Mouse (Mus musculus): ENCODE results near the gene Ddx58.

Gene Ddx58

GRCm38 (mm10) chr4:40233062-40233664, 6.5 kb downstream of the Ddx58 start:
- DNase-seq: no peak

DNA sequence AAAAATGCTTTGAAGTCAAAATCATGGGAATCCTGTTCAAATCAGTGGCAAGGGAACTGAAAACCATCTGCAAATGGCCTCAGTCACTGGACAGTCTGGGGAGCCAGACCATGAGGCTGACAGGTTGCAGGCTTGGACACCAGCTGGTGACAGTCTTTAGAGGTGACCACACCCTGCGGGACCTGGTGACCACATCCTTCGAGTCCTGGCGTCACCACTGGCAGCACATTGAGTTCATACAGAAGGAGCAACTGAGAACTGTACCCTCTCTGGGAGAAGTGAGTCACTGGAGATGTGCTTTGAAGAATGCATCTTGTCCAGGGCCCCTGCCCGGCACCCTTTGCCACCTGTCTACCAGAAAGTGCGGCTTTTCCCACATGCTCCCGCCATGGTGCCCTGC, 9.9 kb downstream of the Ddx58 start:
- no peak for DNase-seq

GRCm38 (mm10) chr4:40227886-40228285, 11.7 kb downstream of the Ddx58 start:
- DNase-seq: no peak

- no peak for DNase-seq
Measured at GRCm38 (mm10) chr4:40227131-40227530, 12.5 kb downstream of the Ddx58 start.

- DNase-seq: no peak
Measured at GRCm38 (mm10) chr4:40226095-40226494, 13.5 kb downstream of the Ddx58 start.

GRCm38 (mm10) chr4:40221876-40222585, 17.6 kb downstream of the Ddx58 start:
- peak; percentile 6 for DNase-seq

DNA sequence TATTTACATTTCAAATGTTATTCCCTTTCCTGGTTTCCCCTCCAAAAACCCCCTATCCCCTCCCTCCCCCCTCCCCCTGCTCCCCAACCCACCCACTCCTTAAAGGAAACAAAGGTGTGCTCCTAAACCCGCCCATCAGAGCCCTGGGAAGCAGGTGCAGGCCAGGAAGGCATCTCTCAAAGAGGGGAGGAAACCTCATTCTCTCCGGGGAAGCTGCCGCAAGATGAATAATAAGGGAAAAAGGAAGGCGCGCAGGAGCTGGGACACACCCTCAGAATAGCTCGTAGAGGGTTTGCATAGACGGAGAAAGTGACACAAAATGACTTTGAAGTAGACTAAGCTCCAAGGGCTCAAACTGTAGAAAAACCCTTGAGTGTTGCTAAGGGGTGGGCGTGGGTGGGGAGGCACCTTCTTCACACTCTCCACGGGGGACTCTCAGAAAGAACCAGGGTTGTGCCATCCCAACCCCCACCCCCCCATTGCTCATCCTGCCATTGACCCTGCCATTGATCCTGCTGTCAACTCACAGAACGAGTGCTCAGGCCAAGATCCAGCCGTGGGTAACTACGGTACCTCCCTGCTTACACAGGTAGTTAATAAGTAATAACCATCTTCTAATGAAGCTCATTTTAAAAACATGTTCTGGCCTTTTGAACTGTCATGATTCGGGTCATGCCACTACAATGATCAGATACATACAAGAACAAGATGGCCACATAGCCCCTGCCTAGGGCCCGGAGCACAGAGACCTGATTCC, 18.4 kb downstream of the Ddx58 start:
- no peak for DNase-seq

GRCm38 (mm10) chr4:40220437-40220836, 19.2 kb downstream of the Ddx58 start:
- DNase-seq: peak; percentile 33

GRCm38 (mm10) chr4:40218382-40218781, 21.2 kb downstream of the Ddx58 start:
- DNase-seq: peak; percentile 48

GRCm38 (mm10) chr4:40217910-40218309, 21.7 kb downstream of the Ddx58 start:
- no peak for DNase-seq

DNA sequence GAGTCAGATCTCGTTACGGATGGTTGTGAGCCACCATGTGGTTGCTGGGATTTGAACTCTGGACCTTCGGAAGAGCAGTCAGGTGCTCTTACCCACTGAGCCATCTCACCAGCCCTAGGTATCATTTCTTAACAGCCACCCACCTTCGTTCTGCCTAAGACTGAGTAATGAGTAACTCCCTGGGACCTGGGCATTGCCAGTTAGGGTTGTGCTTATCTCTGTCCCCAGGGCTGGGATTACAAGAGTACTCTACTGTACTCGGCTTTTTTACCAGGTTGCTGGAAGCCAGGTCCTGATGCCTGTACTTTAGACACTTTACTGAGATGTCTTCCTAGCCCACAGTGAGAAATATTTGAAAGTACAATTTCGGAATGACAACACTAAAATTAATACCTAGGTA, 27.5 kb downstream of the Ddx58 start:
- no peak for DNase-seq

GRCm38 (mm10) chr4:40207701-40208100, 31.9 kb downstream of the Ddx58 start:
- no peak for DNase-seq

- no peak for DNase-seq
Measured at GRCm38 (mm10) chr4:40205231-40205903, 34.3 kb downstream of the Ddx58 start.

DNA sequence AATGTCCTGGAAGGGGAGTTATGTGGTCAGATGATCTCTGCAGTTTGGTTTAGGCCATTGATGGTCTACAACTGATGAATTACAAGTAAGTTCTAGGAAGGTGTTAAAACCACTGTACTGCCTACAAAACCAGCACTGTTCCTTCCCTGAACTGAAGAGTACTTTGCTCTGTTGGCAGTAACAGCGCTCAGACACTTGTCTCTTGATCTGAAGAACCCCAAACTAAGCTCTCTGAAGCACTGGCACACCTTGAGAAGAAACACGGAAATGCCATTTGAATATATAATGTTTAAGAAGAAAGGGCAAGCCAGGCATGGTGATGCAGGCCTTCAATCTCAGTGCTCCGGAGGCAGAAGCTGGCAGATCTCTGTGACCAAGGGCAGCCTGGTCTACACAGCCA, 35.3 kb downstream of the Ddx58 start:
- no peak for DNase-seq

DNA sequence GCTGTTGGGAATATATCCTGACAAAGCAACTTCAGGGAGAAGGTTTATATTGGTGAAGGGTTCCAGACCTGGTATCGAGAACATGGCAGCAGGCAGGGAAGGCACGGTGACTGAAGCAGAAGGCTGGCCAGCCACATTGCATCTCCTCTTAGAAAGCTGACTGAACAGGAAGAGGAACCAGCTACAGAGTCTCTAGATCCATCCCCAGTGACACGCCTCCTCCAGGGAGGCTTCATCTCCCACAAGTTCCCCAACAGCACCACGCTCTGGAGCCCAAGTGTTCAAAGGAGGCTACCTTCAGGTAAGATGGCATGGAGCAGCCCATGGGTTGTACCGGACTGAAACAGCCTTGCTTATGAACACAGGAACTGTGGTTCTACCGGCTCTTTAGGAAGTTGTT, 37.4 kb downstream of the Ddx58 start:
- DNase-seq: no peak

DNA sequence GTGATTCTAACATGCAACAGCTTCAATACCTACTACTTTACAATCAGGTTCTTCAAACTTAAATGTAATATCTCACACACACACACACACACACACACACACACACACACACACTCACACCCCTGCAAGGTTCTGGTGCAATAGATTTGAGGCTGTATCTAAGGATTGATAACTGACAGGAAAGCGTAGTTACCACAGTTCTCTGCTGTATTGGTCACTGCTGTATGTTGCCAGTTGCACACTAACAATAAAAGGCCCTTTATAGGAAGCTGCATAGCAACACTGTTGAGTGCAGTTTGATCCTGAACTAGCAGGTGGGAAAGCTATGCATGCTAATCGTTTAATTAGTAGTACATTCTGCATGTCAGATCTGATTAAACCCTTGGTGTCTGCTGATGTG, 44.3 kb downstream of the Ddx58 start:
- DNase-seq: no peak

DNA sequence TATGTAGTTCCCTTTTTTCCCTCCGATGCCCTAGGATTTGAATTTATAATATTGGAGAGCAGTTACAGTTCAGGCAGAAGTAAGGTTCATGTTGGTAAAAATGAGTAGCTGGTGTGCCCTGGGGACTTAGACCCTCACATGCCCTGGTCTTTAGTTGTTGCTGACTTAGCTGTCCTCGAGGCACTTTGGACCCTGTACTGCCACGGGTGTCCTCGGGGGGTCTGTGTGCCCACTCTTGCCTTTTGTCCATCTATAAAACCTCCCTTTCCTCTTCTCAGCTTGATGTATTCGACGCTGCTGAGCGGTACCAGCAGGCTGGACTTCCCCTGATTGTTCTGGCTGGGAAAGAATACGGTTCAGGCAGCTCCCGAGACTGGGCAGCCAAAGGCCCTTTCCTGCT, 46.2 kb downstream of the Ddx58 start:
- DNase-seq: no peak

DNA sequence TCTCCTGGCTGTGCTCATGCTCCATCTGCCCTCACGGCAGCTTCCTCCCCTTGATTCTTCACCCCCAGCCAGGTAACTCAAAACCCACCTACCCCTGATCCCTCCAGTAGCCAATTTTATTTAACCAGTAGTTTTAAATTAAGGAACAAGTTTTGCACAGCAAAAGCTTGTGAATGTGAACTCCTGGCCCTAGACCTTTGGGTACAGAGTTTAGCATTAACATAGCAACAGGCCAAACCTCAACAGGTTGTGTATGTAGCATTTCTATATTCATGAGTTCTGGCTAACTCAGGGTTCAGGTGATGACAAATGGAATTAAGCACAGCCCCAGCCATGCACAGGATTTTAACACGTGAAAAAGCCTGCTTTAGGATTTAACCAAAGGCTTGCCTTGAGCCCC, 47.4 kb downstream of the Ddx58 start:
- DNase-seq: no peak

- DNase-seq: no peak
Measured at GRCm38 (mm10) chr4:40187956-40188355, 51.7 kb downstream of the Ddx58 start.

GRCm38 (mm10) chr4:40184470-40184869, 55.2 kb downstream of the Ddx58 start:
- DNase-seq: no peak

DNA sequence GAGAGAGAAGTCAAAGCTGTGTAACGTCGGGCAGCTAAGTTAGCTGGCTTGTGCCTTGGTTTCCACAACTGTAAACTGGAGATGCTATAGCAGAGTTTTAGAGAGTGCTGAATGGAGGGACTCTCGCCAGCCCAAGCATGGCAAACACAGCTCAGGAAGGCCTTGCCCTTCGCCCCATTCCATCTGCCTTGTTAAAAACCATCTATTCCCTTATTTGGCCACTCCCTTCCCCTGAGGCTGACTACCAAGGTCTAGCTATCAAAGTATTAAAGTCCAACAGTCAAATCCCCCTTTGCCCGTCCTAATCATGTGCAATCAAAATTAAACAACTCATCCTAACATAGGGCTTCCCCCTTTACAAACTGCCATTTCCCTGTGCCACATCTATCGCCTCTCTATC, 55.8 kb downstream of the Ddx58 start:
- DNase-seq: no peak

GRCm38 (mm10) chr4:40182651-40183320, 56.8 kb downstream of the Ddx58 start:
- peak; percentile 72 for DNase-seq

DNA sequence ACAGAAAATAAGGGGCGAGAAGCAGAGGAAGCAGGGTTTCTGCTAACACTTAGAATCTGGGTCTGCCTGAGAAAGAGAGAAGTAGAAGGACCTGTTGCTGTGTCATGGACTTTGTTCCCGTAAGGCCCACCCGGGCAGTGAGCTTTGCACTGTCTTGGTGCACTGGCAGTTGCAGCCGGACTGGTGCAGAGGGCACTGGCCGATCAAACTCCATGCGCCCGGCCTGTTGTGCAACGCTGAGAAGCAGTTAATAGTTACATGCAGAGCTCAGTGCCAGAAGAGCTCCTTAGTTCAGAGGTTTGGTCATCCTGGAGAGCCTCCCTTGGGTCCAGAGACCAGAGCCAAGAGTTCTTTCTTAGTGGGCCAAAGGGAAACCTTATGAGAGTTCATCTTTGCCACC, 57.9 kb downstream of the Ddx58 start:
- DNase-seq: no peak

All from embryo, embryonic 11 days (tissue).